Mouse (Mus musculus) thymus, postnatal 0 days (tissue): Measurements from ENCODE around the gene Lrrc10b. TPM values are rescaled to one million over a fixed set of nuclear protein-coding genes. Genes with fewer than 3 reads are reported as not detected.
A peak's percentile ranks its signal among the peaks of the same experiment; 100 is the strongest.

Experiments used
- DNase-seq: peaks from one replicate; pipeline ENCODE4 v3.0.0-alpha.2; 2015; ENCODE audit warnings: low spot score
- polyA plus RNA-seq: library from polyadenylated mRNA; unstranded; fragments of >200 nt; fragmentation: Nextera tagmentation; extraction: Ambion mirVana; gene quantifications from 2 replicates; pipeline ENCODE4 v1.2.1, GENCODE M21; 2015

Gene Lrrc10b
- polyA plus RNA-seq, 1 experiment from 2014 or later = 0.17 TPM

DNA sequence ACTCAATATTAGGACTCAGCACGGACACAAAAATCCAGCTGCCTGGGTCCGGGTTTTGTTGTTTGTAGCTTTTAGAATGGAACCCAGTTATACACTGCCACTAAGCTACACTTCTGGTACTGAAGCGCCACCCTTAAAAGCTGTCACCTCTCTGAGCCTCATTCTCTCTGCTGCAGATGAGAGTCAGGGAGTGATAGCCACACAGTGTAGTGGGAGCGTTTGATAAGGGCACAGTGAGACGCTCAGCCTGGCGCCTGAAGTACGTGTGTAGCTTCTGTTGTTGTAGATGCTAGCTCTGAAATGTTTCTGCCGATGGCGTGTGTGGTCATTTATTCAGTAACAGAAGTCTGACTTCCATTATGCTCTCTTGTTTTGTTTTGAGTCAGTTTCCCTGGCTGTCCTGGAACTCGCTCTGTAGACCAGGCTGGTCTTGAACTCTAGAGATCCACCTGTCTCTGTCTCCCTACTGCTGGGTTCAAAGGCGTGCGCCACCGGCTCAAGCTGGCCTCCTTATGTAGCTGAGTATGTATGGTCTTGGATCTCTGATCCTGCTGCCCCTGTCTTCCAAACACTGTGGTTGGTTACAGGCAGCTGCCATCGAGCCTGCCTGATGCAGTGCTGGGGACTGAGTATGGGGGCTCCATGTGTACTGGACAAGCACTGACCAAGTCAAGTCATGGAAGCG, 12.4 kb downstream of the Lrrc10b start:
- DNase-seq = no peak

DNA sequence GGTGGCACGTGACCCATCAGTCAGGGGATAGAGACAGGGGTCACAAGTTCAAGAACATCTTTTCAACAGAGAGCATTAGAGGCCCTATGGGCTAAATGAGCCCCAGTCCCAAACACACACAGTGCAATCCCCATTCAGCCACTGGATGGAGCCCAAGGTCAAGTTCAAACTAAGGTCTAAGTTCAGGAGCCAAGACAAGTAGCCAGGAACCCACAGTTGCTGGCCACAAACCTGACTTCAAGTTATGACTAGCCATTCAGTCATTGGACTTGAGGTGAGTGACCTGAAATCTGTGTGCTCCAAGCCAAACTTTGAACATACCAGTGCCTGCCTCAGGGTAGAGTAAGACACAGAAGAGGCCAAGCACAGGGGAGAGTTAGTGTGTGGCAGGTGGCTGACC, 19.8 kb downstream of the Lrrc10b start:
- DNase-seq = no peak

DNA sequence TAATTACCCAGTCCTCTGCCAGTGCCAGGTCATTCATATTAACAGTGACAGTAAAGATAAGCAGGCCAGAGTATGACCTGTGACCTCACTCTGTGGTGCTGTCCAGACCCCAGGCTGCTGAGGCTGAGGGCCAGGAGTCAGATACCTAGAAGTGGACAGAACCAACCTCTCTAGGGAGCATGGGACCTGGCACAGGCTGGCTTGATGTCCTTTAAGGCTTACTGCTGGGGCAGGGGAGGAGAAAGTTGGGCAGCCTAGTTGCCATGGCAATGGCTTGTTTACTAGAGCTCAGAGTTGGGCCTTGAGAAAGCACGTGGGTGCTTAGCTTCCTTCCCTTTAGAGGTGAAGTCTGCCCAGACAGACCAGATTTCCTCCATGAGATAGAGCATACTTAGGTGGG, 20.5 kb downstream of the Lrrc10b start:
- no peak for DNase-seq

DNA sequence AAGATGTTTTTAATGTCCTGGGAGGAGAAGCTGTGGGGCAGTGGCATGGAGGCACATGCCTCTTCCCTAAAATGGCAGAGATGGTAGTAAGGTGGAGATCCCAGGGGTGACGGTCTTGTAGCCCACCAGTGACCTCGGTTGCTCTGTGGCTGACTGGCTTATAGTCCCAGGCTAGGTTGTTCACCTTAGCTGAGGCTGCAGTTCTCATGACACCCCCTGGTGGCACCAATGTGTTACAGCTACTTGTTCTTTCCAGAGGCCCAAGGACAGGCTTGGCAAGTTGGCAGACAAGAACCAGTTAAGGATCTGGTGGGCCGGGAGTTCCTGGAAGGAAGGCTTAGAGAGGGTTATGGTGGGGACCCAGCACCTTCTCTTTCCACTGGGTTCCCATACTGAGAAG, 21.4 kb downstream of the Lrrc10b start:
- peak; percentile 61 for DNase-seq

DNA sequence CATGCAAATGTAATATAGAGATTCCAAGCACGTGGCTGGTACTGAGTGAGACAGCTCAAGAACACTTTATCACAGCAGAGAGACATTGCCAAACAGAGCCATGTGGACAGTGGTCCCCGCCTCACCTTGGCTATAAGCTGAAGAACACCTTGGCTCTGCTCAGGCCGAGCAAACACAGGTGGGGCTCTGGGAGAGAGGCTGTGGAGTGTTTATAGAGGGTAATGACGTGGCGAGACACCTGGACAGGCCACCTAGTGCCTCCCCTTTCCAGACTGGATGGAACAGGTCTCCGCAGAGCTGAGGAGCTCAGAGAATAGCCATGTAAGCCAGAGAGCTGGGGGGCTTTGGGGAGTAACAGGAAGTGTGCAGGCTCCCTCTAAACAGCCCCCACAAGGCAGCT, 22.3 kb downstream of the Lrrc10b start:
- no peak for DNase-seq

DNA sequence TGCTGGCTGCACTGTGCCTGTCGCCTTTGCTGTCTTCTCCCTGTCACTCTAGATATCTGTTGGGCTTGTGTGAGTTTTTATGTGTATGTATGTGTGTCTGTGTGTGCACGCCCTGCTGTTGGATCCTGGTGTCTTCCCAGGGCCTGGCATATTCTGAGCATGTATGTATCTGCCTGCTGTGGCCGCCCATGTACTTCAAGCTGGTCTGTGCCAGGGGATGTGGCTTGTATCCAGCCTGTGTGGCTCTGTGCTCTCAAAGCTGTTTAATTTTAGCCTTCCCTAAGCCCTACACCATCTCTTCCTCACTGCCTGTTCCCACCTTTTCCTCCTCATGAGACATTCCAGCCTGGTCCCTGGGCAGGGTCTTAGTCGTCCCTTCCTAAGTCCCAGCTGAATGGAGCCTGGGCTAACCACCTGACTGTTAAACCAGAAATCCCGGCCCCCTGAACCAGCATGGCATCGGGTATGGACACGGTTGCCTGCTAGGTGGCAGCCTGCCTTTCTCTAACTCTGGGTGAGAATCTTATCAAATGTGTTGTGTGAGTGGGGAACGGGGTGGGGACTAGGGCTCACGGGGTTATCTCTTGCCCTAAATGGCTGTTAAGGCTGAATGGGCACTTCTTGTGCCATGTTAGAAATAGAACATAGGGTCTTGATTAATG, 23.3 kb downstream of the Lrrc10b start:
- DNase-seq = no peak

DNA sequence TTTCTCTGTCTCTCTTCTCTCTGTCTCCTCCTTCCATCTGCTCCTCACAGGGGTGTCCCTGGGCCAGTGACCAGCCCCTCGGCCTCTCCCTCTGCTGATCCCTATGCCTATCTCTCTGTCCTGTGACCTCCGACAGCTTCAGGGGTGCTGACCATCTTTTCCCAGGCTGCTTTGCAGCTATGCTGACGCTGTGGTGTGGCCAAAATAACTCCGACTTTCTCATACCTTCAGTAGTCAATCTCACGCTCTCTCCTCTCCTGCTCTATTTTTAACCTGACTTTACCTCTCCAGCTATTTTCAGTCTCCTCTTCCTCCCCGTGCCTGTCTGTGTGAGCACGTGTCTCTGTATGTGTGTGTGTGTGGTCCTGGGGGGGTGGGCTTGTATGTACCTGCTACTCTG, 24.0 kb downstream of the Lrrc10b start:
- DNase-seq = no peak

DNA sequence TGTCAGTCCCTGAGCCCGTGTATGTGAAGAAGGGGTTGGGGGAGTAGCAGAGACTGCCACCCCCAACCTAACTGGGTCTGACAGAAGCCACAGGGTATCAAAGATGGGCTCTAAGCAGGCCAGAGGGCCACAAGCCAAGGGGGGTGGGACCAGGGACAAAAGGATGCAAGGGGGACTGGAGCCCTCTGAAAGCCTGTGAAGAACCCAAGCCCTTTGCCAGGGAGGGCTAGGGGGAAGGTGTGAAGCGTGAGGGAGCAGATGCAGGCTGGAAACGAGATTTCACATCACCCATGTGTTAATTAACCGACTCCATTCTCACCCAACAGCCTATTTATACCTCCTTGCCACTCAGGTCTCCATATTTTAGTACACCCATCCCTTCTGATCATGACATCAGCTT, 25.4 kb downstream of the Lrrc10b start:
- DNase-seq = no peak

DNA sequence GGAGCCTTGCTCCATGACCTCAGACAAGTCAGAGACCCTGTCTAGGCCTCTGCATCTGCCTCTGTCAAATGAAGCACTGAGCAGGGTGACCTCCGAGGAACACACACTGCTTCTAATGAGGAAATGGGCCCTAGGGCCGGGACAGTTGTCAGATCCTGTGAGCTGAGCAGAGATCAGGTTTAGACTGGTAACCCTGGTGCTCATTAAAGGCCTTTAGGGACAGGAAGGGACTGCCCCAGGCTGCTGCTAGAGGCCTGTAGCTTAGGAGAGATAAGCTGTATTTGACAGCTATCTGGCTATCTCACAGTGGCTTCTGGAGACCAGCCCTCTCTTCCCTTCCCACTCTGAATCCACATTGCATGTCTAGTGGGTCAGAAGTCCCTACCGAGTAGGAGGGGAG, 25.9 kb downstream of the Lrrc10b start:
- no peak for DNase-seq

DNA sequence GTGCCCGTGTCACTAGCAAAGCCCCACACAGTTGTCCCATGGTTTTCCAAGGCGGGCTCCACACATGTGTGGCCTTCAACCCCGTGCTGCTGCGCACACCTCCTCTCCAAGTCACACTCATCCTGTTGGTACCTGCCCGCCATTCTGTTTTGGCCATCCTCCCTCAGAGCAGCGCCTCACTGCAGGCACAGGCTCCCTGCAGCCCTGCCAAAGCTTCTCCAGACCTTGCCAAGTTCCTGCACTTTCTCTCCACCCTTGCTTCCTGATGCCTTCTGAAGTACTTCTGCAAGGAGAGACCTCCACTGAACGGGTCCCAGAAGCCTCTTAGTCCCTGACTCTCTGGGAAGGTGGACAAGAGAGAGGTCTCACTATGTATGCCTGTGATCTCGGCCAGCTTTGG, 27.9 kb downstream of the Lrrc10b start:
- DNase-seq = no peak

DNA sequence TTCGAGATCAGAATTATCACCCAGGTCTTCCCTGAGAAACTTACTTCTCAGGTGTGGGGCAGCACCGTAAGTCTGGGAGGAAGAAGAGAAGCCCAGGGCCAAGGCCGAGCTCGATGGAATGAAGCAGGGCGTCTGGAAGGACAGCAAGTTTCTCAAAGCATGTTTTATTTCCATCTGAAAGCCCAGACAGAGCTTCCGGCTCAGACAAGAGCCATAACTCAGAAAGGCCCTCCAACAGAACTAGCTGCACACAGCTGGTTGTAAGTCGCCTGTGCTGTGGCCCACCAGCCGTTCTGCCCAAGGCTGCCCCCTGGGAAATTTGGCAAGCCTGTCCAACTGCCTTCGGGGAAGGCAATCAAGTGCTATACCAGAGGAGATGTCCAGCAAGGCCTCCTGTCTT, 29.8 kb downstream of the Lrrc10b start:
- no peak for DNase-seq

DNA sequence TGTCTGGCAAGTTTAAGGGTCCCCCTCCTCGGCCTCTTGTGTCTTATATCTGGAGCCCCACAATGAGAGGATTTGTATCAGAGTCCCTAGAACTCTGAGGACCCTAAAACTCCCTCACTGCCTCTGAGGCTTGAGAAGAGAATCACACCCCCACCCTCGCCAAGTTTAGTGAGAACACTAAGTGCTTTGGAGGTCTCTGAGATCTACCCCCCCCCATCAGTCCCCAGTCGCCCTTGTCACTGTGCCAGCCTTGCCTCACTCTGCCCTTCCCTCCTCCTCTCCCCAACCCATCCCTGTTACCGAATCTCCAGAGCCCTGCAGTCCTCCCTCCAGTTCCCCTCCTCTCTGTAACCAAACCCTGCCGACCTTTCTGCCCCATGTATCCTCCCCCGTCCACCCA, 30.5 kb downstream of the Lrrc10b start:
- DNase-seq = no peak

DNA sequence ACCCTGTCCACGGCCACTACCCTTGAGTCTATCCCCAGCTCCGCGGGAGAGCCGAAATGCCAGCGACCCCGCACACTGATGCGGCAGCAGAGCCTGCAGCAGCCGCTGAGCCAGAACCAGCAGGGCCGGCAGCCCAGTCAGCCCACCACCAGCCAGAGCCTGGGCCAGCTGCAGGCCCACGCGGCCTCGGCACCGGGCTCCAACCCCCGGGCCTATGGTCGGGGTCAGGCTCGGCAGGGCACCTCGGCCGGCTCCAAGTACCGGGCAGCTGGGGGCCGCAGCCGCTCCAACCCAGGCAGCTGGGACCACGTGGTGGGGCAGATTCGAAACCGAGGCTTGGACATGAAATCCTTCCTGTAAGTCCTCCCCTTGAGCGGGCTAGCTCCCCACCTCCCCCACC, 31.0 kb downstream of the Lrrc10b start:
- DNase-seq = no peak

DNA sequence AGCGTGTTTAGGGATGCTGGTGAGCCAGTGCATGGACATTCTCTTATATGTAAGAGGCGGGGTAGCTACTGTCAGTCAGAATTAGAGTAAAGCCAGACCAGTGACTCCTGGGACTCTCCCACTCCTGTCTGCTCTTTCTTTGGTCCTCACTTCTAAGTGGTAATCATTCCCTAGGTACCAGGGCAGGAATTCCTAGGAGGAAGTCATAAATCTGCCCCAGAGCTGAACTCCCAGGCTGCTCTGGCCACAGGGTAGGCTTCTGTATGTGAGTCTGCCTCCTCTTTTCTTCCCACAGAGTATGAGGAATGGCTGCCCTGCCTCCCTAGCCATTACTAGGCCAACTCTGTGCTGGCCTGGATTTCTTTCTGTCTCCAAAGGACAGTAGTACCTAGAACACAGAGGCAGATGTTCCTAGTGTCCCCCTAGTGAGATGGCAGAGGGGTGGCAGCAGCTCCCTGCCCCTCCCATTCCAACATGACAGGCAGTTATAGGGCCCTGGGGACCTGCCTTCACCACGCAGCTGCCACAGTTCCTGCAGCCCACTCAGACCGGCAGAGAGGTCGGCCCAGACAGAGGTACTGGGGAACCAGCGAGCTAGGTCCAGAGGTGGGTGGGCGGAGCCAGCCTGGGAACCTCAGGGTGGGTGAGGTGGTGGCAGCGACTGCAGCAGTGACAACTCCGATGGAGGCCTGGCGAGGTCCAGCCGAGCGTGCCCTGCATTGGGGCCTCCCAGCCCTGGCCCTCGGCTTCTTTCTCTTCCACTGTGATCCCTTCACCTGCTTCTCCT, 31.6 kb downstream of the Lrrc10b start:
- no peak for DNase-seq

DNA sequence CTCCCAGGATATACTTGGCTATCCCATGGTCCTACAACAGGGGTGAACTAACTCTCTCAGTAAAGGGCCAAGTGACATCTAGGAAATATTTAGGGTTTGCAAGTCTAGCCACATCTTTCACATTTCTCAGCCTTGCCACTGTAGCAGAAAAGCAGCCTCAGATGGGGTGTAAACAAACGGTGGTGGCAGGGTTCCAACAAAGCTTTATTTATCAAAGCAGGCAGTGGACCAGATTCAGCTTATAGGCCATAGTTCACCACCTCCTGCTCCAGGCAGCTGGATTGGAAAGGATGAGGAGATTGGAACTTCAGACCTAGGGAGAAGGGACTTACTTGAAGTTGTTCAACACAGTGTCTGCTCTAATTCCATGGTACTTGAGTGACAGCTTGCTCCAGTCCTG, 32.5 kb downstream of the Lrrc10b start:
- no peak for DNase-seq

DNA sequence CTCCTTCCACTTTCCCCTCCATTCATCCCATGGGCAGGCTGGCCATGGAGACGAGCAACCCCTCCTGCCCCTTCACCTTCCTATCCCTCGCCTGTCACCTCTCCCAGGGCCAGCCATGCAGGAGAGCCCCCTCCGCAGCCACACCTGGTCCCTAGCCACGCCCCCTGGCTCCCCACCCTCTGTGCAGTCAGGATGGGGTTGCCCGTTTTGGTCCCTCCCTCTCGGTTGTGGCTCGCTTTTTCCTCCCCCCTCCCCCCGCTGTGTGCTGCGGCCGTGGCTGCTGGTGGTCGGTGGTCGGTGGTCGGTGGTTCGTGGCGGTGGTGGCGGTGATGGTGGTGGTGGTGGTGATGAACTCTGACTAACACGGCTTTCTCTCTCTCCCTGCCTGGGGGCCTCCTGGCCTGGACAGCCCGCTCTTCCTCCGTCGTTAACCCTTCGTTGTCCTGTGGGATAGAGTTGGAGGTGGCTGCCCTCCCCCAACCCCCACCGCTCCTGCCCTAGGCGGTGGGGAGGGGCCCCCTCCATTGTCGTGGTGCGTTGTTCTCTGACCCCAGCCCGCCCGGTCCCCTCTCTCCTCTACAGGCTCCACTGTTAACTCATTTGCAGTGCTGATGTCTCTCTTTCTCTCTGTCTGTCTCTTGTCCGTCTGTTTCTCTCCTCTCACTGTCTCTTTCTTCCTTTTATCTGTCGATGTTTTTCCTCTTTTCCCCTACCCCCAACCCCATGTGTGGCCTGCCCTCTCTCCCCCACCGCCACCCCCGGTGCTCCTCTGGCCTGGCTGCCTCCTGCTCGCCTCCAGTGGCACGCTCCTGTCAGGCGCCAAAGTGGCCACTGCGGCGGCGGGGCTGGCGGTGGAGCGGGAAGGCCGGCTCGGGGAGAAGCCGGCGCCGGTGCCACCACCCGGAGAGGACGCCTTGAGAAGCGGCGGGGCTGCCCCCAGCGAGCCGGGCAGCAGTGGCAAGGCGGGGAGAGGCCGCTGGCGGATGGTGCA, 35.0 kb downstream of the Lrrc10b start:
- DNase-seq = no peak

DNA sequence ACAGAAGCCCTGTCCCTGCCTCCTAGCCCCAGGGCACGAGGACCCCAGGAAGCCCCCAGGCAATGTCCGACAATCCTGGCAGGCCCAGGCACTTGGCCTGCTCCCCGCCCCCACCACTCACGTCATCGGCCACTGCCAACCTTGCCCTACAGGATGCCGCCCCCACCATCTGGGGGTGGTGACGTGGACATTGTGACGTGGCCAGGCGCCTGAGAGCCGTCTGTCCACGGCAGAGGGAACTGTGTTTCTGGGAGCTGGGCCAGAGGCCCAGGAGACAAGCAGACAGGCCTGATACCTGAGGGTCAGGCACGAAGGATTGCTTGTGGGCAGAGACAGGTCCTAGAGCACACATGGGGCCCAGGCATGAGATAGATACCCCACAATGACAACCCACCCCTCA, 39.8 kb downstream of the Lrrc10b start:
- DNase-seq = no peak

DNA sequence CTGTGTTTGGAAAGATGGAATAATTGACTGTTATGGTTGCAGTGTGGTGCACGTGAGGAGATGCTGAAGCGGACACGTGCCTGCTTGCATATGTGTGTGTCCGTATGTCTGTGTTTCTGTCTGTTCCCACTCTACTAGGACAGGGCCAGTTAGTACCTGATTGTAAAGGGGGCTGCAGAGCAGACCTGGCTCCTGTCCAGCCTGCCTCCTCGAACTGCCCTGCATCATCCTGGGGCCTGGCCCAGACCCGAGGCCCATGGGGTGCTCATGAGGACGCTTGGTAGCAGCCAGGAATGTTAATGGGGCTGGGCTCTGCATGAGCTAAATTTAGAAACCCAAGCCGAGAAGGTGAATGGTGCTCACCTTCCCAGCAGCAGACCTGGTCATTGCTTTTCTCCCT, 40.4 kb downstream of the Lrrc10b start:
- no peak for DNase-seq

DNA sequence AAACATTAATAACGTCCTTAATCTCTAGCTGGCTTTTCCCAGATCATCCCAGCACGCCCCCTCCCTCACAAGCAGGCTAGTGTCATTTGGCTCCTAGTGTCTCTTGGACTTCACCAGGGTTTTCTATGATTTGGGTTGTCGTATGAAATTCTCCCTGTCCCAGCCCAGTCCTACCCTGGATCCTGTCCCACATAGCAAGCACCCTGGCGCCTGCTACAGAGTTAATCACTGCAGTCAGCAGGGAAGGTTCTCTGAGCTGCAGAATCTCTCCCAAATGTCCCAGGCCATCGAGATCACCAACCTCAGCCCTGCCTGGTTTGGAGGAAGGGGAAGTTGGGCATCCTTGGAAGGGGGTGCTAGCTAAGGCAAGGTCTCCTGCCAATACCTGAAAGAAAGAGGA, 41.8 kb downstream of the Lrrc10b start:
- DNase-seq = no peak

DNA sequence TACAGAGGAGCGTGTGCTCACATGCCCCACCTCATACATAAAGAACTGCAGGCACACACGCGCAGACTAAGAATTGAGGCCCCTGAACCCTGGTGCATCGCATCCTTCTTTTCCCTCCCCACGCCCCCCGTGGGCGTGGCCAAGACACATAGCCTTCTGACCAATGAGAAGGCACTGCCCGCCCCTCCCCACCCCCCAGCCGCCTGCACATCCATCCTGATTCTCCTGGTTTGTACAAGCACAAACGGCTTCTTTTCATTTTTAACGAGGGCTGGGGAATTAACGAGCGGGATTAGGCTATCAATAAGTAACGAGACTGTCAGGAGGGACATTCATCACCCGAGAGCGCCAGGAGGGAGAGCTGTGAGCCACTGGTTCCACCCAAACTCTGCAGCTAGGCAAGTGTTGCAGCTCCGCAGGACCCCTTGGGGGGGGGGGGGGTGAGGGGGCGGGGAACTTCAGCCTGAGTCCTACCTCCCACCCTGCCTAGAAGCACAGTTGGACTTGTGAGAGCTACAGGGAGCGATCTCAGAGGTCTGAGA, 43.5 kb downstream of the Lrrc10b start:
- peak; percentile 17 for DNase-seq
